Mouse (Mus musculus): ENCODE results near the gene Fryl. TPM values are rescaled to one million over a fixed set of nuclear protein-coding genes. Genes with fewer than 3 reads are reported as not detected.

Fryl gene
- polyA plus RNA-seq, 1 experiment: 15.3 TPM

GRCm38 (mm10) chr5:73119969-73120725 is 136.3 kb downstream of the Fryl start:
- no peak overlapping the region for H3ac ChIP-seq (ENCODE audit: control insufficient read depth, insufficient read length)
- no peaks in the 10 kb centered on the region for H3K79me2 ChIP-seq (ENCODE audit: control insufficient read depth, insufficient read depth)
- no peak for TF ChIP-seq MAX (IDR thresholded peaks at IDR 0.05; ENCODE audit: low read depth)
- no peak for TF ChIP-seq E2F4 (IDR thresholded peaks at IDR 0.05; ENCODE audit: insufficient read depth)
- no peak for TF ChIP-seq MYOG (IDR thresholded peaks at IDR 0.05; ENCODE audit: control insufficient read depth in 1 of 3, insufficient read depth in 1 of 3, insufficient read length in 2 of 3, low read depth in 2 of 3)
- no peak for TF ChIP-seq USF1 (IDR thresholded peaks at IDR 0.05; ENCODE audit: low read depth)
- TF ChIP-seq MYOD1 (IDR thresholded peaks at IDR 0.05; ENCODE audit: control insufficient read depth in 1 of 3, insufficient read length in 2 of 3, low read depth in 2 of 3): no peak
- TF ChIP-seq POLR2A (IDR thresholded peaks at IDR 0.05; ENCODE audit: insufficient read length, low read depth): no peak
- no peak overlapping the region for H3K4me2 ChIP-seq (ENCODE audit: low read depth)
- no peaks in the 10 kb centered on the region for H3K27me3 ChIP-seq (ENCODE audit: control insufficient read depth, insufficient read depth, insufficient read length)
- peaks cover 9% of the 10 kb centered on the region for H3K36me3 ChIP-seq (ENCODE audit: control insufficient read depth, insufficient read depth)
- H3K4me3 ChIP-seq: no peak overlapping the region

GRCm38 (mm10) chr5:73119524-73119923 is 136.9 kb downstream of the Fryl start:
- H3K4me2 ChIP-seq (ENCODE audit: low read depth): no peak overlapping the region
- no peaks in the 10 kb centered on the region for H3K79me2 ChIP-seq (ENCODE audit: control insufficient read depth, insufficient read depth)
- no peaks in the 10 kb centered on the region for H3K27me3 ChIP-seq (ENCODE audit: control insufficient read depth, insufficient read depth, insufficient read length)
- no peak for TF ChIP-seq TCF3 (IDR thresholded peaks at IDR 0.05; ENCODE audit: insufficient read length, low read depth)
- TF ChIP-seq USF1 (IDR thresholded peaks at IDR 0.05; ENCODE audit: low read depth): no peak
- no peak for TF ChIP-seq MAX (IDR thresholded peaks at IDR 0.05; ENCODE audit: low read depth)
- no peak for TF ChIP-seq CEBPB (IDR thresholded peaks at IDR 0.05; ENCODE audit: insufficient read depth, poor library complexity, severe bottlenecking)
- TF ChIP-seq MYOD1 (IDR thresholded peaks at IDR 0.05; ENCODE audit: control insufficient read depth in 1 of 3, insufficient read length in 2 of 3, low read depth in 2 of 3): no peak
- no peak for TF ChIP-seq TCF12 (IDR thresholded peaks at IDR 0.05; ENCODE audit: insufficient read depth, poor library complexity, severe bottlenecking)
- H3ac ChIP-seq (ENCODE audit: control insufficient read depth, insufficient read length): no peak overlapping the region
- peaks cover 12% of the 10 kb centered on the region for H3K36me3 ChIP-seq (ENCODE audit: control insufficient read depth, insufficient read depth)
- H3K4me3 ChIP-seq: no peak overlapping the region

GRCm38 (mm10) chr5:73118786-73119185 is 137.6 kb downstream of the Fryl start:
- TF ChIP-seq E2F4 (IDR thresholded peaks at IDR 0.05; ENCODE audit: insufficient read depth) (no peak), MAX (IDR thresholded peaks at IDR 0.05; ENCODE audit: low read depth) (no peak), MYOG (IDR thresholded peaks at IDR 0.05; ENCODE audit: control insufficient read depth in 1 of 3, insufficient read depth in 1 of 3, insufficient read length in 2 of 3, low read depth in 2 of 3) (no peak), CEBPB (IDR thresholded peaks at IDR 0.05; ENCODE audit: insufficient read depth, poor library complexity, severe bottlenecking) (no peak), TCF3 (IDR thresholded peaks at IDR 0.05; ENCODE audit: insufficient read length, low read depth) (no peak), USF1 (IDR thresholded peaks at IDR 0.05; ENCODE audit: low read depth) (no peak), POLR2A (IDR thresholded peaks at IDR 0.05; ENCODE audit: insufficient read length, low read depth) (no peak)
- Histone ChIP-seq H3ac (ENCODE audit: control insufficient read depth, insufficient read length) (no peak overlapping the region), H3K36me3 (ENCODE audit: control insufficient read depth, insufficient read depth) (peaks cover 12% of the 10 kb centered on the region), H3K79me2 (ENCODE audit: control insufficient read depth, insufficient read depth) (no peaks in the 10 kb centered on the region), H3K4me3 (no peak overlapping the region), H3K27me3 (ENCODE audit: control insufficient read depth, insufficient read depth, insufficient read length) (no peaks in the 10 kb centered on the region), H3K4me2 (ENCODE audit: low read depth) (no peak overlapping the region)

DNA sequence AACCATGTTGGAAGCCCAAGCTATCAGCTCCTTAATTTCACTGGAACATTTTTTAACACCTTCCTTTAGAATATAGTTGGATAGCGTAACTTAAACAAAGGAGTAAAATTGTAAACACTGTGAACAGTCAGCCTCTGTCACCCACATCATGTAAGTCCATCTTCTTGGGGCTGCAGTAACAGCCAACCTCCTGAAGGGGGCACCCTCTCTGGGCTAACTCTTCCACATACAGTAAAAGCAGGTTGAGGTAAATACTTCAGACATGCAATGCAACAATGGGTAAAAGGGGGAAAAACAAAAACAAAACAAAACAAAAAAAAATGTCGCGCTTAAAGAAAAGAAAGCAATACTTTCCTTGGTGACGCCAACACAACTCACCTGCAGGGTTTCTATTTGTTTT is 141.5 kb downstream of the Fryl start:
- TF ChIP-seq CEBPB (IDR thresholded peaks at IDR 0.05; ENCODE audit: insufficient read depth, poor library complexity, severe bottlenecking) (no peak), MYOD1 (IDR thresholded peaks at IDR 0.05; ENCODE audit: control insufficient read depth in 1 of 3, insufficient read length in 2 of 3, low read depth in 2 of 3) (no peak)
- H3K27me3 ChIP-seq (ENCODE audit: control insufficient read depth, insufficient read depth, insufficient read length): no peaks in the 10 kb centered on the region
- H3K79me2 ChIP-seq (ENCODE audit: control insufficient read depth, insufficient read depth): no peaks in the 10 kb centered on the region
- peaks cover 25% of the 10 kb centered on the region for H3K36me3 ChIP-seq (ENCODE audit: control insufficient read depth, insufficient read depth)
- H3ac ChIP-seq (ENCODE audit: control insufficient read depth, insufficient read length): no peak overlapping the region
- no peak overlapping the region for H3K4me3 ChIP-seq
- H3K4me2 ChIP-seq (ENCODE audit: low read depth): no peak overlapping the region

DNA sequence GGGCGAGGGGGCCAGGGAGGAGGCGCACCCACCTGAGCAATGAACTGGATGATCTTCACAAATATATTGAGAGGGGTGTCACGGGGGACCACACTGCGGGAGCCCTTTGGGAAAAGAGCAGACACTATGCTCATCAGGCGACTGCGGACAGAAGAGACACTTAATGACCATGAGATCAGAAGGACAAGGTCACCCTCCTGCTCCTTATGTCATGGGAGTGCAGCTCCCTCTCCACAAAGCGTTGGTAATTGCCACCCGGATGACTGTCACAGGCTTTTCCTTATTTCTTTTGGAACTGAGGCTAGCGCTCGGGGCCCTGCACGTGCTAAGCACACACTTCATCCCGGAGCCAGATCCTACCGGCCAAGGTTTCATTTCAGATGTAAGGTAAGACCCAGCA is 144.1 kb downstream of the Fryl start:
- Histone ChIP-seq H3ac (ENCODE audit: control insufficient read depth, insufficient read length) (no peak overlapping the region), H3K36me3 (ENCODE audit: control insufficient read depth, insufficient read depth) (peaks cover 21% of the 10 kb centered on the region)
- TF ChIP-seq USF1 (IDR thresholded peaks at IDR 0.05; ENCODE audit: low read depth): no peak
- TF ChIP-seq TCF3 (IDR thresholded peaks at IDR 0.05; ENCODE audit: insufficient read length, low read depth): no peak
- TF ChIP-seq E2F4 (IDR thresholded peaks at IDR 0.05; ENCODE audit: insufficient read depth): no peak
- TF ChIP-seq CEBPB (IDR thresholded peaks at IDR 0.05; ENCODE audit: insufficient read depth, poor library complexity, severe bottlenecking): no peak
- no peak for TF ChIP-seq POLR2A (IDR thresholded peaks at IDR 0.05; ENCODE audit: insufficient read length, low read depth)
- TF ChIP-seq POLR2AphosphoS2 (IDR thresholded peaks at IDR 0.05; ENCODE audit: insufficient read length, low read depth): no peak
- no peak for TF ChIP-seq REST (IDR thresholded peaks at IDR 0.05; ENCODE audit: insufficient read depth, insufficient read length)
- no peak for TF ChIP-seq TCF12 (IDR thresholded peaks at IDR 0.05; ENCODE audit: insufficient read depth, poor library complexity, severe bottlenecking)
- TF ChIP-seq MYOD1 (IDR thresholded peaks at IDR 0.05; ENCODE audit: control insufficient read depth in 1 of 3, insufficient read length in 2 of 3, low read depth in 2 of 3): no peak
- no peak for TF ChIP-seq MAX (IDR thresholded peaks at IDR 0.05; ENCODE audit: low read depth)
- no peak for TF ChIP-seq MYOG (IDR thresholded peaks at IDR 0.05; ENCODE audit: control insufficient read depth in 1 of 3, insufficient read depth in 1 of 3, insufficient read length in 2 of 3, low read depth in 2 of 3)
- TF ChIP-seq SRF (IDR thresholded peaks at IDR 0.05; ENCODE audit: control insufficient read depth, insufficient read length, low read depth): no peak

More for the DNA sequence above, 144.1 kb downstream of the Fryl start:
- H3K4me2 ChIP-seq (ENCODE audit: low read depth): no peak overlapping the region
- no peaks in the 10 kb centered on the region for H3K79me2 ChIP-seq (ENCODE audit: control insufficient read depth, insufficient read depth)
- no peaks in the 10 kb centered on the region for H3K27me3 ChIP-seq (ENCODE audit: control insufficient read depth, insufficient read depth, insufficient read length)
- H3K4me3 ChIP-seq: no peak overlapping the region

Data from myocyte (in vitro differentiated cells).